Mouse (Mus musculus): ENCODE measurements at regions not wholly inside any gene's neighbourhood (a gene's known extent, or its start where the extent isn't known, plus 50 kb on each side); places are given as distances from the start of the nearest gene placed in this dataset.

DNA sequence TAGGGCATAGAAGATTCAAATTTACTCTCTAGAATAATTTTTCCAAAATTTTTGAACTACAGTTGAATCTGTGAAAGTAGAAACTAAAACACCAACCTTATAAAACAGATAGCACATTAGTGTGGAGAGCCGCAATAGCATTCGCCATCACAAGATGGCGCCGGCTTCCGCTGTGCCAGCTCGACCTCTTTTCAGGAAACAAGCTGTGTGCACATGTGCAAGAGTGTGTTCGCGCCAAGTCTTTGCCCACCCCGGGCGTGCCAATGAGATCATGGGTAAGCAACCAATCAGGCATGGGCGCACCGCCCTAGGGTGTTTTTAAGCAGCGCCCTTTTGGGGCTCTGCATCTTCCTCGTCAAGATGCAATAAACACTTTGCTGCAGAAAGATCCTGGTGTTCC lies 432.2 kb upstream of the Gm10306 start:
- TF ChIP-seq CTCF (IDR thresholded peaks at IDR 0.05; ENCODE audit: borderline replicate concordance, extremely low read depth, insufficient read depth, insufficient read length) (peak; percentile 43; the same call in 1 of the 2 replicates), POLR2A (IDR thresholded peaks at IDR 0.05; ENCODE audit: borderline replicate concordance, extremely low read depth, insufficient read depth, insufficient read length, poor library complexity, severe bottlenecking) (no peak)
